Mouse (Mus musculus) limb, embryonic 14.5 days (tissue): ENCODE measurements around the gene Eid2. TPM values are rescaled to one million over a fixed set of nuclear protein-coding genes. Genes with fewer than 3 reads are reported as not detected.

Source experiments
- ATAC-seq: fragments of 200-750 bp; cut with Nextera tagmentation; 2 replicates; pipeline ENCODE4 v1.8.0; 2017; ENCODE audit warnings: low read depth, moderate number of reproducible peaks, moderate TSS enrichment; ENCODE audit not compliant: low FRiP score
- DNase-seq: peaks from one replicate; pipeline ENCODE4 v3.0.0-alpha.2; 2015; ENCODE audit warnings: low spot score
- H3K27ac ChIP-seq: fragments of 300-500 bp; sonication (generic); replicated peaks from 2 replicates; pipeline ENCODE4 v1.5.1; 2014; ENCODE audit warnings: low read depth, mild to moderate bottlenecking, low read length, moderate library complexity, mixed read lengths
- H3K27me3 ChIP-seq: fragments of 300-500 bp; sonication (generic); 2 replicates; pipeline ENCODE4 v1.6.1; 2014; ENCODE audit warnings: low read length, mixed read lengths; ENCODE audit not compliant: control insufficient read depth, insufficient read depth
- H3K36me3 ChIP-seq: fragments of 300-500 bp; sonication (generic); 2 replicates; pipeline ENCODE4 v1.6.1; 2014; ENCODE audit warnings: mild to moderate bottlenecking, low read length, moderate library complexity, mixed read lengths; ENCODE audit not compliant: control insufficient read depth, insufficient read depth
- H3K4me1 ChIP-seq: fragments of 300-500 bp; sonication (generic); 2 replicates; pipeline ENCODE4 v1.6.1; 2014; ENCODE audit warnings: antibody characterized with exemption, low read length, mixed read lengths; ENCODE audit not compliant: control insufficient read depth, insufficient read depth
- H3K4me2 ChIP-seq: fragments of 300-500 bp; sonication (generic); replicated peaks from 2 replicates; pipeline ENCODE4 v1.6.1; 2014; ENCODE audit warnings: low read depth, mild to moderate bottlenecking, low read length, moderate library complexity; ENCODE audit not compliant: severe bottlenecking
- H3K4me3 ChIP-seq: fragments of 300-500 bp; sonication (generic); replicated peaks from 2 replicates; pipeline ENCODE4 v1.5.1; 2014; ENCODE audit warnings: low read length
- H3K9ac ChIP-seq: fragments of 300-500 bp; sonication (generic); 2 replicates; pipeline ENCODE4 v1.6.1; 2014; ENCODE audit warnings: mild to moderate bottlenecking, low read depth, low read length, moderate library complexity; ENCODE audit not compliant: severe bottlenecking
- H3K9me3 ChIP-seq: fragments of 300-500 bp; sonication (generic); 2 replicates; pipeline ENCODE4 v1.6.1; 2016; ENCODE audit warnings: low read length; ENCODE audit not compliant: control insufficient read depth
- POLR2A ChIP-seq: fragments of 200-500 bp; IDR thresholded peaks from 2 replicates; pipeline ENCODE4 v1.8.0; 2012; ENCODE audit warnings: inconsistent platforms, mild to moderate bottlenecking, moderate library complexity, borderline replicate concordance; ENCODE audit not compliant: insufficient read depth, insufficient read length; ENCODE audit errors: extremely low read depth
- WGBS: fragments of 180-500 bp; shearing (Covaris S2); extraction: QIAGEN DNeasy Blood & Tissue Kit; methylation state at CpG from one replicate; pipeline ENCODE4 v1.1.7; 2014; 5-methylcytosine and 5-hydroxymethylcytosine counted together
- polyA plus RNA-seq, 2 experiments: library from polyadenylated mRNA; depleted of rRNA in 1 of 2; stranded (reverse) in 1 of 2; unstranded in 1 of 2; fragments of >200 nt; fragmentation: Nextera tagmentation in 1 of 2; extraction: Ambion mirVana in 1 of 2; gene quantifications; 2 replicates each; pipeline versions ENCODE4 v1.2.1 to v1.2.3; 2012 to 2014

The Eid2 gene
- polyA plus RNA-seq, 2 experiments = 12.2 to 35.0 TPM

DNA sequence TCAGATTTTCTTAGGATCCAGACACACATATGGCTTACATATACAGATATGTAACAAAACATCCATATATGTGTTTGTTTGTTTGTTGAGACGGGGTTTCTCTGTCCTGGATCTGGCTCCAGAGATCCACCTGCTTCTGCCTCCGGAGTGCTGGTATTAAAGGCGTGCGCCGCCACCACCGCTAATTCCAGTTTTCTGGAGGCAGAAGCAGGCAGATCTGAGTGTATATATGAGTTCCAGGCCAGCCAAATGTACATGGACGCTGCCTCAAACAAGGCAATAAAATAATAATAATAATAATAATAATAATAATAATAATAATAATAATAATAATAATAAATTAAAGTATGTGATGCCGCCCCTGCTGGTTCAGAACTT is 9.5 kb downstream of the Eid2 start:
- TF ChIP-seq POLR2A = no peak
- H3K9me3 ChIP-seq = no peaks in the 10 kb centered on the region
- H3K4me2 ChIP-seq = peak overlapping the region; percentile 84; the same call in 1 of the 2 replicates
- no peak overlapping the region for H3K9ac ChIP-seq
- 0 out of 2 replicates have a peak, but pooled peaks cover 5% of the 10 kb centered on the region for H3K4me1 ChIP-seq
- H3K36me3 ChIP-seq = peaks cover 9% of the 10 kb centered on the region; the same call in 1 of the 2 replicates
- 63% methylated on average over 8 of the region's 8 CpGs for WGBS
- ATAC-seq (no peak), DNase-seq (no peak)
- no peak overlapping the region for H3K27ac ChIP-seq
- H3K27me3 ChIP-seq = no peaks in the 10 kb centered on the region
- peak overlapping the region; percentile 73 for H3K4me3 ChIP-seq

DNA sequence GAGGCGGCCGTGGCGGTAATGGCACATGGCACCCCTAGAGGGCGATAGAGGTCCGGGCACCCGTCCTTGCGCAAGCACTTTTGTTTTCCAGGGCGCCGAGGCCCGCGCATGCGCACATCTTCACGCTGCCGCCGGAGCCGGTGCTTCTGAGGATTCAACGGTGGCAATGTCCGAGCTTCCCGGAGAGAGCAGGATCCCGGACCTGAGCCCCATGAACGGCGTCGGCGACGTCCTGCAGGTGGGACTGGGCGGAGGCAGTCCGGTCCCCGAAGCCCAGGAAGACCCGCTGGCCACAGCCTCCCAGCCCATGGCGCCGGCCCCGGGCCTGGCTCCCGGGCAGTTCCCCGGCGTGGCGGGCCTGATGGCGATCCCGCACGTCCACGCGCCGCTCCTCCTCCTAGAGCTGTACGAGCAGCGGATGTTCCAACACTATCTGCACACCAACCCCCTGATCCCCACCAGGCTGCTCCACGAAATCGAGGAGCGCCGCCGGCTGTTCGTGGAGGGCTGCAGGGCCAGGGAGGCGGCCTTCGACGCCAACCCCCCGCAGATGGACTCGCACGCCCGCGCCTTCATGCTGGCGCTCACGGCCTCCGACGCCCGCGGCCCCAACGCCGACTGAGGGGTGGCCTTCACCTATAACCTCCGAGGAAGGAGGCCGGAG is 10.1 kb downstream of the Eid2 start, which contains the start of gene Eid2b:
Gene Eid2b (plus strand): TSS at position 125 of the 664 bp plus-strand sequence.
- H3K9ac ChIP-seq = peak within 1 kb of the TSS; percentile 92
- peak; percentile 96 for DNase-seq
- no peaks in the 10 kb centered on the region for H3K9me3 ChIP-seq
- peak; percentile 71 for ATAC-seq
- peak within 1 kb of the TSS; percentile 52; the same call in 1 of the 2 replicates for H3K27ac ChIP-seq
- 6% methylated on average over 68 of the region's 68 CpGs for WGBS
- peak; percentile 57; the same call in 1 of the 2 replicates for TF ChIP-seq POLR2A
- peak within 1 kb of the TSS; percentile 73 for H3K4me3 ChIP-seq
- peaks cover 5% of the 10 kb centered on the region; the same call in 1 of the 2 replicates for H3K36me3 ChIP-seq
- H3K4me2 ChIP-seq = peak within 1 kb of the TSS; percentile 84
- no peaks in the 10 kb centered on the region for H3K27me3 ChIP-seq
- H3K4me1 ChIP-seq = 0 out of 2 replicates have a peak, but pooled peaks cover 5% of the 10 kb centered on the region

DNA sequence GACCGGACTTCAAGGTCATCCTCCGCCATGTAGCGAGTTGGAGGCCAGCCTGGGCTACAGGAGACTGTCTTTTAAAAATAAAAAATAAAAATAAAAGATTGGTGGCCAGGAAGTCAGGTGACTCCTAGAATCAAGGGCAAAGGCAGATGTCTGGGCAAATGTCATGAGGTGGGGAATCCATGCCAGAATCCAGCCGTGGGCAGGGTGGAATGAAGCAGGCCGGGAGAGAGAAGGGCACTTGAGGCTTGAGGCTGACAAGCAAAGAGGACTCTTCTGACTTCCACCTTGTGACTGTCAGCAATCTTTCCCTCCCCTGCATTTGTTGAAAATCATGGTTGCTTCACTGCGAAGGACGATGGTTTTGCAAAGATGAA is 10.6 kb downstream of the Eid2 start:
- Histone ChIP-seq H3K27me3 (no peaks in the 10 kb centered on the region), H3K9ac (peak overlapping the region; percentile 92), H3K4me2 (peak overlapping the region; percentile 84), H3K4me3 (peak overlapping the region; percentile 73), H3K36me3 (peaks cover under 1% of the 10 kb centered on the region; the same call in 1 of the 2 replicates), H3K27ac (no peak overlapping the region; the same call in 1 of the 2 replicates), H3K4me1 (0 out of 2 replicates have a peak, but pooled peaks cover 5% of the 10 kb centered on the region), H3K9me3 (no peaks in the 10 kb centered on the region)
- WGBS = 83% methylated on average over 7 of the region's 7 CpGs
- TF ChIP-seq POLR2A = no peak
- no peak; the same call in 1 of the 2 replicates for ATAC-seq
- DNase-seq = no peak

DNA sequence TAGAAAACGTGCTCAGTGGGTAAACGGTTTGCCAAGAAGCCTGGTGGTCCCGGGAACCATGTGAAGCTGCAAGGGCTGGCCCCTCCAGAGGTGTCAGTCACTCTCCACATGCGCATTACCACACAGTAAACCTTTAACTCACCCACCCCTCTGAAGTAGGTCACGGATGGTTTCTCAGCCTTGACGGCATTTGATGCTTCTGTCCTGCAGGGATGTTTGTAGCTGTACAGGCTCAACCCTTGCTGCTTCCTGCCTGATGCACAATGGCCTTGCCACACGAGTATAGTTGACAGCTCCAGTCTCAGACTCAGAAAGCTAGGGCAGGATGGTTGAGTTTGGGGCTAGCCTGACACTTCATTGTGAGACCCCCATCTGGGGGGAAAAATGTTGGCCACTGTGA is 12.9 kb downstream of the Eid2 start:
- Histone ChIP-seq H3K4me1 (0 out of 2 replicates have a peak, but pooled peaks cover 5% of the 10 kb centered on the region), H3K27me3 (no peaks in the 10 kb centered on the region), H3K4me2 (no peak overlapping the region), H3K36me3 (no peaks in the 10 kb centered on the region), H3K4me3 (no peak overlapping the region), H3K9me3 (no peaks in the 10 kb centered on the region), H3K27ac (no peak overlapping the region), H3K9ac (no peak overlapping the region)
- ATAC-seq = no peak
- 71% methylated on average over 7 of the region's 7 CpGs for WGBS
- DNase-seq = no peak
- TF ChIP-seq POLR2A = no peak

DNA sequence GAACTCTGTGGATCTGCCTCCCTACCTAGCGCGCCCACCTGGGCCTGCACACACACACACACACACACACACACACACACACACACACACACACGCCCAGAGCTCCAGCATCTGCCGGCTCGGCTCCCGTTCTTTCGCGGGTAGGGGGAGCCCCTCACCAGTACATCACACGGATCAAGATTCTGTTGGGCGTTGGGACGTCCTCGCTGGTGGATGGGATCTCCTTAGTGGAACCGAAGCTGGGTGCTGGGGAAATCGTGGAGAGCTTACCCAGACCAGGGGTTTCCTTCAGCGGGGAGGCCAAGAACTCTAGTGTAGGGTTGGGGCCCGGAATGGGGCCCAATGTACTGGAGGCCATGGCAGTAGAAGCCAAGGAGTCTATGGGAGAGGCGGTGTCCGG is 22.5 kb downstream of the Eid2 start:
- no peak for ATAC-seq
- WGBS = 3% methylated on average over 18 of the region's 18 CpGs

More for the DNA sequence above, 22.5 kb downstream of the Eid2 start:
- DNase-seq = no peak
- peaks cover 56% of the 10 kb centered on the region for H3K27me3 ChIP-seq
- no peak overlapping the region for H3K9ac ChIP-seq
- TF ChIP-seq POLR2A = no peak
- H3K4me1 ChIP-seq = no peaks in the 10 kb centered on the region
- H3K4me2 ChIP-seq = peak overlapping the region; percentile 32
- H3K36me3 ChIP-seq = no peaks in the 10 kb centered on the region
- H3K9me3 ChIP-seq = no peaks in the 10 kb centered on the region
- H3K27ac ChIP-seq = no peak overlapping the region
- H3K4me3 ChIP-seq = peak overlapping the region; percentile 11
